Mouse (Mus musculus): ENCODE measurements around the gene Zfp217. TPM values are rescaled to one million over a fixed set of nuclear protein-coding genes. Genes with fewer than 3 reads are reported as not detected.

Gene Zfp217
- polyA plus RNA-seq, 1 experiment from 2014 or later: 4.5 TPM

DNA sequence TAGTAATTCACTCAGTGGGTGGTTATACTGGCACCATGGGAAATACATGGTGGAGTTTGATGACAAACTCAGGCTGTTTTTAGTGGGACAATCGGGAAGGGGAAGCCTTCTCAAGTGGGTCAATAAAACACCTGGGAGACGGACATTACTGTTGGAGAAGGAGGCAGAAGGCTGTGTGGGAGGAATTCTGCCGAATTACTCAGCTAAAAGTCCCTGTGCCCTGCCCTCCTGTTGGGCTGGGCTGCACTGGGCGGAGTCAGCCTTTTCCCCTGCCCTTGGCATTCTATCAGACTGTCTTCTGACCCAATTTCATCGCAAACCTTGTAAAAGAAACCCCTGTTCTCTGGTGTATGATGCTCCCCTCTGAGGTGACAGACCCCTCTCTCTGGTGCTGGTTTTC is 10.3 kb upstream of the Zfp217 start:
- H3K27ac ChIP-seq: no peak overlapping the region
- WGBS: 50% methylated on average over 5 of the region's 5 CpGs
- H3K9ac ChIP-seq: no peak overlapping the region
- no peak overlapping the region for H3K4me3 ChIP-seq
- H3K4me1 ChIP-seq: peaks cover 13% of the 10 kb centered on the region; the same call in 1 of the 2 replicates
- H3K27me3 ChIP-seq: no peaks in the 10 kb centered on the region
- H3K9me3 ChIP-seq: no peaks in the 10 kb centered on the region
- ATAC-seq (ENCODE audit: insufficient number of reproducible peaks, insufficient read depth, low FRiP score, low TSS enrichment): no peak
- no peaks in the 10 kb centered on the region for H3K36me3 ChIP-seq
- no peak overlapping the region for H3K4me2 ChIP-seq (replicated peaks)

- no peak overlapping the region for H3K9ac ChIP-seq
- H3K9me3 ChIP-seq: no peaks in the 10 kb centered on the region
- H3K27ac ChIP-seq: no peak overlapping the region
- no peak overlapping the region for H3K4me2 ChIP-seq (replicated peaks)
- H3K27me3 ChIP-seq: no peaks in the 10 kb centered on the region
- H3K4me1 ChIP-seq: peaks cover 18% of the 10 kb centered on the region; the same call in 1 of the 2 replicates
- H3K36me3 ChIP-seq: no peaks in the 10 kb centered on the region
- ATAC-seq (ENCODE audit: insufficient number of reproducible peaks, insufficient read depth, low FRiP score, low TSS enrichment): no peak
- no peak overlapping the region for H3K4me3 ChIP-seq
- 39% methylated on average over 11 of the region's 11 CpGs for WGBS
Measured at GRCm38 (mm10) chr2:170157280-170158200, 9.6 kb upstream of the Zfp217 start.

GRCm38 (mm10) chr2:170155089-170155740 is 7.3 kb upstream of the Zfp217 start:
- peaks cover 16% of the 10 kb centered on the region; the same call in 1 of the 2 replicates for H3K4me1 ChIP-seq
- WGBS: 9% methylated on average over 18 of the region's 18 CpGs

DNA sequence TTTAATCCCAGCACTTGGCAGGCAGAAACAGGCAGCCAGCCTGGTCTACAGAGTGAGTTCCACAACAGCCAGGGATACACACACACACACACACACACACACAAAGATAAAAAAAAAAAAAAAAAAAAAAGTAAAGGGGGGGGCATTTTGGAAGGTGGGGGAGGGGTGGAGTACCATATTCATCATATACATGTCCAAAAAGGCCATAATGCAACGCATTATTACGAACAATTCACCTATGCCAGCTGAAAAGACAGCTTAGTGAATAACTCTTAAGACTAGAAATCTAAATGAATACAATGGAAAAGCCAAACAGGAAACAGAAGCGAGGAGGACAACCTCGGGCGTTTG is 6.8 kb upstream of the Zfp217 start:
- ATAC-seq (ENCODE audit: insufficient number of reproducible peaks, insufficient read depth, low FRiP score, low TSS enrichment): no peak
- no peaks in the 10 kb centered on the region for H3K36me3 ChIP-seq
- H3K27me3 ChIP-seq: no peaks in the 10 kb centered on the region
- H3K4me3 ChIP-seq: peak overlapping the region; percentile 20
- H3K9ac ChIP-seq: peak overlapping the region; percentile 34
- no peaks in the 10 kb centered on the region for H3K9me3 ChIP-seq
- H3K4me2 ChIP-seq (replicated peaks): peak overlapping the region; percentile 64
- 0 out of 2 replicates have a peak, but pooled peaks cover 12% of the 10 kb centered on the region for H3K4me1 ChIP-seq
- 13% methylated on average over 5 of the region's 5 CpGs for WGBS
- H3K27ac ChIP-seq: no peak overlapping the region

More at GRCm38 (mm10) chr2:170155089-170155740, 7.3 kb upstream of the Zfp217 start:
- H3K27me3 ChIP-seq: no peaks in the 10 kb centered on the region
- H3K9me3 ChIP-seq: no peaks in the 10 kb centered on the region
- H3K9ac ChIP-seq: peak overlapping the region; percentile 34
- H3K4me3 ChIP-seq: peak overlapping the region; percentile 20
- H3K4me2 ChIP-seq (replicated peaks): peak overlapping the region; percentile 64
- H3K36me3 ChIP-seq: no peaks in the 10 kb centered on the region
- ATAC-seq (ENCODE audit: insufficient number of reproducible peaks, insufficient read depth, low FRiP score, low TSS enrichment): no peak
- 0 out of 2 replicates have a peak overlapping the region, but pooled peaks have one; percentile 31 for H3K27ac ChIP-seq

GRCm38 (mm10) chr2:170154301-170154721 is 6.4 kb upstream of the Zfp217 start:
- H3K27me3 ChIP-seq: no peaks in the 10 kb centered on the region
- no peak overlapping the region for H3K27ac ChIP-seq
- H3K36me3 ChIP-seq: no peaks in the 10 kb centered on the region
- WGBS: 21% methylated on average over 6 of the region's 6 CpGs
- H3K9ac ChIP-seq: no peak overlapping the region
- no peaks in the 10 kb centered on the region for H3K9me3 ChIP-seq
- ATAC-seq (ENCODE audit: insufficient number of reproducible peaks, insufficient read depth, low FRiP score, low TSS enrichment): no peak
- peak overlapping the region; percentile 64 for H3K4me2 ChIP-seq (replicated peaks)
- no peak overlapping the region for H3K4me3 ChIP-seq
- 0 out of 2 replicates have a peak, but pooled peaks cover 12% of the 10 kb centered on the region for H3K4me1 ChIP-seq

- Histone ChIP-seq H3K36me3 (no peaks in the 10 kb centered on the region), H3K27ac (no peak overlapping the region), H3K4me3 (peak overlapping the region; percentile 35), H3K27me3 (no peaks in the 10 kb centered on the region), H3K9me3 (no peaks in the 10 kb centered on the region), H3K4me1 (0 out of 2 replicates have a peak, but pooled peaks cover 12% of the 10 kb centered on the region), H3K4me2 (replicated peaks) (peak overlapping the region; percentile 64), H3K9ac (peak overlapping the region; percentile 30; the same call in 1 of the 2 replicates)
- ATAC-seq (ENCODE audit: insufficient number of reproducible peaks, insufficient read depth, low FRiP score, low TSS enrichment): no peak
- WGBS: 2% methylated on average over 37 of the region's 37 CpGs
Measured at GRCm38 (mm10) chr2:170153421-170154271, 5.7 kb upstream of the Zfp217 start.

DNA sequence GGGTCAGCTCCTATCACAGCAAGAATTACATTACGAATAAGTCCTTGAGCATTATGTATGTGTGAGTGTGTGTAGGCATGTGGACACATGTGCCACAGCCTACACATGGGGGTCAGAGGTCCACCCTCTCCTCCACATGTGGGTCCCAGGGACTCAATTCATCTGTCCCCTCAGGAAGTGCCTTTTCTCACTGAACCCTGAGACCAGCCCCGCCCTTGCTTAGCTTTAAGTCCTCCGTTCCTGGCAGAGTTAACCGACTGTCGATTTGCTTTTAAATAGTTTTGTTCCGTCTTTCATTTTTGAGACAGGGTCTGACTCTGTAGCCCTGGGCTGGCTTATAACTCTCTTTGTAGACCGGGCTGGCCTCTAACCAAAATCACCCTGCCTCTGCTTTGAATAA is 5.0 kb upstream of the Zfp217 start:
- Histone ChIP-seq H3K9ac (no peak overlapping the region), H3K4me1 (peaks cover 14% of the 10 kb centered on the region; the same call in 1 of the 2 replicates), H3K9me3 (no peaks in the 10 kb centered on the region), H3K4me3 (no peak overlapping the region), H3K4me2 (replicated peaks) (0 out of 2 replicates have a peak overlapping the region, but pooled peaks have one; percentile 64), H3K27me3 (no peaks in the 10 kb centered on the region), H3K36me3 (no peaks in the 10 kb centered on the region), H3K27ac (no peak overlapping the region)
- peak; percentile 32; the same call in 1 of the 2 replicates for ATAC-seq (ENCODE audit: insufficient number of reproducible peaks, insufficient read depth, low FRiP score, low TSS enrichment)
- WGBS: 23% methylated on average over 7 of the region's 7 CpGs

GRCm38 (mm10) chr2:170152036-170152686 is 4.3 kb upstream of the Zfp217 start:
- no peak overlapping the region for H3K27ac ChIP-seq
- H3K9ac ChIP-seq: no peak overlapping the region
- H3K4me1 ChIP-seq: peaks cover 15% of the 10 kb centered on the region; the same call in 1 of the 2 replicates
- WGBS: 58% methylated on average over 5 of the region's 5 CpGs
- no peaks in the 10 kb centered on the region for H3K9me3 ChIP-seq
- H3K36me3 ChIP-seq: no peaks in the 10 kb centered on the region
- no peak overlapping the region for H3K4me2 ChIP-seq (replicated peaks)
- H3K27me3 ChIP-seq: no peaks in the 10 kb centered on the region
- H3K4me3 ChIP-seq: no peak overlapping the region
- ATAC-seq (ENCODE audit: insufficient number of reproducible peaks, insufficient read depth, low FRiP score, low TSS enrichment): no peak

- ATAC-seq (ENCODE audit: insufficient number of reproducible peaks, insufficient read depth, low FRiP score, low TSS enrichment): no peak
- Histone ChIP-seq H3K4me1 (peaks cover 15% of the 10 kb centered on the region; the same call in 1 of the 2 replicates), H3K9ac (no peak overlapping the region), H3K9me3 (no peaks in the 10 kb centered on the region), H3K4me3 (no peak overlapping the region), H3K27ac (no peak overlapping the region), H3K27me3 (no peaks in the 10 kb centered on the region), H3K4me2 (replicated peaks) (no peak overlapping the region), H3K36me3 (no peaks in the 10 kb centered on the region)
- WGBS: 83% methylated on average over 8 of the region's 8 CpGs
Measured at GRCm38 (mm10) chr2:170151470-170151869, 3.6 kb upstream of the Zfp217 start.

DNA sequence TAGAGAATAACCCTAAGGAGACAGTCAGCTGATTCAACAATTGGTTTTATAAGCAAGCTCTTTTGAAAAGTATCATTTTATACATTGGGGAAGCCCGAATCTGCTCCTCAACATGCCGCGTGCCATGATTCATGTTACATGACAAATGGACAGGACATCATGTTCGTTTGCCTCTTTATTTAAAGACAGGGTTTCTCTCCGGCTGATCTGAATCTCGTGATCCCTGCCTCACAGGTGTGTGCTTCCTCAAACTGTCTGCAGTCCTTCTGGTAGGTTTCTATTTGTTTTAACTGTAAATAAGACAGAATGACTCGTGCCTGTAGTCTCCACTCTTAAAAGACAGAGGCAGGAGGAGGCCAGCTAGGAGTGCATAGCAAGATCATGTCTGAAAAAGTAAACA is 925 bp upstream of the Zfp217 start:
- H3K9me3 ChIP-seq: no peaks in the 10 kb centered on the region
- no peak overlapping the region for H3K4me3 ChIP-seq
- ATAC-seq (ENCODE audit: insufficient number of reproducible peaks, insufficient read depth, low FRiP score, low TSS enrichment): no peak
- peaks cover 8% of the 10 kb centered on the region; the same call in 1 of the 2 replicates for H3K4me1 ChIP-seq
- H3K27ac ChIP-seq: no peak overlapping the region
- H3K27me3 ChIP-seq: no peaks in the 10 kb centered on the region
- WGBS: 71% methylated on average over 7 of the region's 7 CpGs
- H3K36me3 ChIP-seq: no peaks in the 10 kb centered on the region
- H3K9ac ChIP-seq: no peak overlapping the region
- H3K4me2 ChIP-seq (replicated peaks): no peak overlapping the region
